Mouse (Mus musculus) midbrain, embryonic 13.5 days (tissue): ENCODE measurements around the gene Sema5b. TPM values are rescaled to one million over a fixed set of nuclear protein-coding genes. Genes with fewer than 3 reads are reported as not detected.

ENCODE experiments used
- ATAC-seq: fragments of 200-750 bp; cut with Nextera tagmentation; 2 replicates; pipeline ENCODE4 v1.8.0; 2017; ENCODE audit warnings: mild to moderate bottlenecking, moderate TSS enrichment, moderate library complexity
- H3K27ac ChIP-seq: fragments of 300-500 bp; sonication (generic); 2 replicates; pipeline ENCODE4 v1.5.1; 2015; ENCODE audit warnings: inconsistent platforms, mild to moderate bottlenecking, moderate library complexity
- H3K27me3 ChIP-seq: fragments of 300-500 bp; sonication (generic); 2 replicates; pipeline ENCODE4 v1.6.1; 2015; ENCODE audit warnings: mild to moderate bottlenecking, inconsistent platforms
- H3K36me3 ChIP-seq: fragments of 300-500 bp; sonication (generic); 2 replicates; pipeline ENCODE4 v1.6.1; 2015; ENCODE audit warnings: mild to moderate bottlenecking, inconsistent platforms
- H3K4me1 ChIP-seq: fragments of 300-500 bp; sonication (generic); replicated peaks from 2 replicates; pipeline ENCODE4 v1.6.1; 2015; ENCODE audit warnings: inconsistent platforms
- H3K4me2 ChIP-seq: fragments of 300-500 bp; sonication (generic); replicated peaks from 2 replicates; pipeline ENCODE4 v1.6.1; 2015; ENCODE audit warnings: moderate library complexity, mild to moderate bottlenecking, inconsistent platforms
- H3K4me3 ChIP-seq: fragments of 300-500 bp; sonication (generic); replicated peaks from 2 replicates; pipeline ENCODE4 v1.5.1; 2015; ENCODE audit warnings: mild to moderate bottlenecking, inconsistent platforms
- H3K9ac ChIP-seq: fragments of 300-500 bp; sonication (generic); replicated peaks from 2 replicates; pipeline ENCODE4 v1.6.1; 2015; ENCODE audit warnings: mild to moderate bottlenecking, inconsistent platforms
- H3K9me3 ChIP-seq: fragments of 300-500 bp; sonication (generic); 2 replicates; pipeline ENCODE4 v1.6.1; 2016; ENCODE audit warnings: mild to moderate bottlenecking, inconsistent platforms
- WGBS: fragments of 180-500 bp; shearing (Covaris S2); methylation state at CpG from one replicate; pipeline ENCODE4 v1.1.7; 2015; 5-methylcytosine and 5-hydroxymethylcytosine counted together
- polyA plus RNA-seq: library from polyadenylated mRNA; unstranded; fragments of >200 nt; fragmentation: Nextera tagmentation; extraction: Ambion mirVana; gene quantifications from 2 replicates; pipeline ENCODE4 v1.2.1, GENCODE M21; 2015

Gene Sema5b
- polyA plus RNA-seq, 1 experiment from 2014 or later: 43.6 TPM

DNA sequence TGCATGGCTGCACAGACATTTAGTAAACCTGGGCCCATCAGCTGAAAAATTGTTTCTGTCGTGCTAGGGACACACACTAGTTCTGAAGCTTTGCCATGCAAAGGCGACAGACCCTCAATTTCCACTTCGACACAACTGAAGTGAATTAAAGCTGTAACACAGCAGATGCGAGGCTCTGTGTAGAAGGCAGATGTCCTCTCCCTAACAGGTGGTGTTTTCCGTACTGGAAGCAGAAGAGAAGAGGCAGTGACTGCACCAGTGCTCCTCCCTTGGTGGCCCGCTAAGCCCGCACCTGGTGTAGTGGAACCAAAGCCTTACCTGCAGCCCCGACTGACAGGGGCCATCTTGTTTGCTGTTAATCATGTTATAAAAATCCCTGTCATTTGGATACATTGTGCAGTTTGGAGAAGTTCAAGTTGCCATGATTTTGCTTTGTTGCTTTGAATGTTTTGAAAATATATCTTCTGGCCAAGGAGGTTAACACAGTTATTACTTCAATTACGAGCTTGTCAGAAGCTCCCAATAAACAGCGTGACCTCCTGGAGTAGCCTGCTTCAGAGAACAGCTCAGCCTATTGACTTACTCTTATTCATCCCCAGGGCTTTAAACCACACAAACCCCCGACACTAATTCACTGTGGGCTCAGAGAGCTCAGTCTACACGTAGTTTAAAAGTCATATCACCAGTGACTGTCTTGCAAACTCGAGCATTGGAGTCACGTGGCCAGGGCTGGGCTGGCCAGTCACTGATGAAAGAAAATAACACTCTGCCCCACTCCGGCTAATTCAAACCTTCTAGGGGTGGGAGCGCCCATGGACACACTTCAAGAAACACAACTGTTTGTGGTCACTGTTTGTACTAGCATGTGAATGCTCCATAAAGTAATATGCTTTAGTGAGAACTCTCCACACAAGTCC, 163.1 kb downstream of the Sema5b start:
- H3K4me3 ChIP-seq: no peak overlapping the region
- peaks cover 16% of the 10 kb centered on the region; the same call in 1 of the 2 replicates for H3K36me3 ChIP-seq
- H3K9me3 ChIP-seq: no peaks in the 10 kb centered on the region
- no peaks in the 10 kb centered on the region for H3K27me3 ChIP-seq
- no peak overlapping the region for H3K9ac ChIP-seq
- no peak overlapping the region for H3K27ac ChIP-seq
- 67% methylated on average over 16 of the region's 16 CpGs for WGBS
- H3K4me2 ChIP-seq: no peak overlapping the region
- H3K4me1 ChIP-seq: peaks cover 9% of the 10 kb centered on the region; the same call in 1 of the 2 replicates
- ATAC-seq: no peak

DNA sequence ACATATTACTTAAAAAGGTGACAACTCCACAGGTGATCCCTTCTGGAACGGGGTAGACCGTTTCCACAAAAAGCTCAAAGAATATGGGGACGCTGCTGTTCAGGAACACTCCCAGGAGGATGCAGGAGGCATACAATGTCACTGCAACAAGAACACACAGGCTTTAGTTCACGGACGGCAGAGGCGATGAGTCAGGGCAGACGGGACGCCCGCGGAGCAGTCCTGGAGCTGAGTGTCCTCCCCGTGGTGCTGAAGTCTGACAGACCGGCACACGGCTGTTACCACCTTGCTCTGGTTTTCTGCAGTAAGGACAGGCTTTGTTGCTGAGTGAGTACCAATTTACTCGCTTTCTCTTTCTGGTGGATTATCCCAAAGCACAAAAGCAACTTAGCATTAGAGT, 163.9 kb downstream of the Sema5b start:
- Histone ChIP-seq H3K27me3 (no peaks in the 10 kb centered on the region), H3K27ac (no peak overlapping the region), H3K4me3 (no peak overlapping the region), H3K9ac (no peak overlapping the region), H3K36me3 (peaks cover 16% of the 10 kb centered on the region; the same call in 1 of the 2 replicates), H3K9me3 (no peaks in the 10 kb centered on the region), H3K4me1 (peaks cover 9% of the 10 kb centered on the region; the same call in 1 of the 2 replicates), H3K4me2 (no peak overlapping the region)
- no peak for ATAC-seq
- WGBS: 66% methylated on average over 14 of the region's 14 CpGs

GRCm38 (mm10) chr16:35707004-35707403, 166.1 kb downstream of the Sema5b start:
- no peak overlapping the region for H3K4me2 ChIP-seq
- H3K36me3 ChIP-seq: peaks cover 16% of the 10 kb centered on the region; the same call in 1 of the 2 replicates
- no peak overlapping the region for H3K9ac ChIP-seq
- no peaks in the 10 kb centered on the region for H3K27me3 ChIP-seq
- H3K27ac ChIP-seq: no peak overlapping the region
- no peaks in the 10 kb centered on the region for H3K9me3 ChIP-seq
- WGBS: 92% methylated on average over 5 of the region's 5 CpGs
- no peak for ATAC-seq
- no peak overlapping the region for H3K4me3 ChIP-seq
- H3K4me1 ChIP-seq: peaks cover 15% of the 10 kb centered on the region

DNA sequence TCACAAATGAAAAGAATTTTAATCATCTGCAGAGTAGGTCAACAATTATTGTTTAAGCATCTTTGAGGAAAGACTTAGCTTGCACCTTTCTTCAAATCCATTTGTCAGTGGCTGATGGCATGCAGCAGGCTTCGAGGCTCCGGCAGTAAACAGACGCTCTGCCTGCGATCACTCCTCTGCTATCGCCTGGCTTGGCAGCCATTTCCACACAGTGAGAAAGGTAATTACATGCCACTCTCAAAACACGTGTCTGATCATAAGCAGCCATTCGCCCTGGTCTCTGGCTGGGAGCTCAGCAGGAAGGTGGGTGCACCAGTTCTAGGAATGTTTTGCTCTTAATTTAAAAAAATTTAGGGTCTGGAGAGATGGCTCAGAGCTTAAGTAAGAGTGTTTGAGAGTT, 170.1 kb downstream of the Sema5b start:
- peak; percentile 65; the same call in 1 of the 2 replicates for ATAC-seq
- H3K4me3 ChIP-seq: no peak overlapping the region
- H3K4me1 ChIP-seq: peaks cover 12% of the 10 kb centered on the region
- WGBS: 62% methylated on average over 7 of the region's 7 CpGs
- H3K27ac ChIP-seq: 0 out of 2 replicates have a peak overlapping the region, but pooled peaks have one; percentile 30
- H3K4me2 ChIP-seq: no peak overlapping the region
- no peaks in the 10 kb centered on the region for H3K36me3 ChIP-seq
- H3K9me3 ChIP-seq: no peaks in the 10 kb centered on the region
- no peaks in the 10 kb centered on the region for H3K27me3 ChIP-seq
- no peak overlapping the region for H3K9ac ChIP-seq

- no peak for ATAC-seq
- peaks cover 12% of the 10 kb centered on the region for H3K4me1 ChIP-seq
- H3K36me3 ChIP-seq: peaks cover 16% of the 10 kb centered on the region
- no peaks in the 10 kb centered on the region for H3K27me3 ChIP-seq
- H3K9ac ChIP-seq: no peak overlapping the region
- no peak overlapping the region for H3K4me2 ChIP-seq
- H3K4me3 ChIP-seq: no peak overlapping the region
- H3K27ac ChIP-seq: no peak overlapping the region
- WGBS: 91% methylated on average over 7 of the region's 7 CpGs
- H3K9me3 ChIP-seq: no peaks in the 10 kb centered on the region
Measured at GRCm38 (mm10) chr16:35713606-35714005, 172.7 kb downstream of the Sema5b start.

Other genes with a start within 250 kb of the Sema5b start
- 44.7 and 47.3 TPM in 2 replicates for gene Sec22a, start 177.2 kb upstream of the Sema5b start, polyA plus RNA-seq
- 12.0 and 13.9 TPM in 2 replicates for gene Pdia5, start 50.3 kb upstream of the Sema5b start, polyA plus RNA-seq
- 22.7 and 27.9 TPM in 2 replicates for gene Dirc2, start 228.2 kb downstream of the Sema5b start, polyA plus RNA-seq
- 19.7 and 21.9 TPM in 2 replicates for gene Hspbap1, start 229.2 kb downstream of the Sema5b start, polyA plus RNA-seq